Mouse (Mus musculus) lung, embryonic 15.5 days (tissue): ENCODE data around the gene Lsm4. TPM values are rescaled to one million over a fixed set of nuclear protein-coding genes. Genes with fewer than 3 reads are reported as not detected.

ENCODE experiments used
- ATAC-seq: fragments of 200-750 bp; cut with Nextera tagmentation; 2 replicates; pipeline ENCODE4 v1.8.0; 2017; ENCODE audit warnings: moderate number of reproducible peaks, borderline replicate concordance; ENCODE audit not compliant: low FRiP score, low TSS enrichment; ENCODE audit errors: extremely low read depth
- H3K27ac ChIP-seq: fragments of 300-500 bp; sonication (generic); 2 replicates; pipeline ENCODE4 v1.5.1; 2015; ENCODE audit warnings: moderate library complexity, mild to moderate bottlenecking, inconsistent platforms
- H3K27me3 ChIP-seq: fragments of 300-500 bp; sonication (generic); 2 replicates; pipeline ENCODE4 v1.6.1; 2015; ENCODE audit warnings: inconsistent platforms
- H3K36me3 ChIP-seq: fragments of 300-500 bp; sonication (generic); 2 replicates; pipeline ENCODE4 v1.6.1; 2015; ENCODE audit warnings: inconsistent platforms
- H3K4me1 ChIP-seq: fragments of 300-500 bp; sonication (generic); 2 replicates; pipeline ENCODE4 v1.6.1; 2015; ENCODE audit warnings: inconsistent platforms
- H3K4me2 ChIP-seq: fragments of 300-500 bp; sonication (generic); 2 replicates; pipeline ENCODE4 v1.6.1; 2015; ENCODE audit warnings: inconsistent platforms, mild to moderate bottlenecking, moderate library complexity
- H3K4me3 ChIP-seq: fragments of 300-500 bp; sonication (generic); 2 replicates; pipeline ENCODE4 v1.5.1; 2015; ENCODE audit warnings: mild to moderate bottlenecking, inconsistent platforms
- H3K9ac ChIP-seq: fragments of 300-500 bp; sonication (generic); 2 replicates; pipeline ENCODE4 v1.6.1; 2015; ENCODE audit warnings: inconsistent platforms
- H3K9me3 ChIP-seq: fragments of 300-500 bp; sonication (generic); 2 replicates; pipeline ENCODE4 v1.6.1; 2016; ENCODE audit warnings: inconsistent platforms
- WGBS: fragments of 180-500 bp; shearing (Covaris S2); methylation state at CpG from one replicate; pipeline ENCODE4 v1.1.7; 2015; 5-methylcytosine and 5-hydroxymethylcytosine counted together
- polyA plus RNA-seq: library from polyadenylated mRNA; unstranded; fragments of >200 nt; fragmentation: Nextera tagmentation; extraction: Ambion mirVana; gene quantifications from 2 replicates; pipeline ENCODE4 v1.2.1, GENCODE M21; 2015

Gene Lsm4
- polyA plus RNA-seq, 1 experiment from 2014 or later: 268 TPM

DNA sequence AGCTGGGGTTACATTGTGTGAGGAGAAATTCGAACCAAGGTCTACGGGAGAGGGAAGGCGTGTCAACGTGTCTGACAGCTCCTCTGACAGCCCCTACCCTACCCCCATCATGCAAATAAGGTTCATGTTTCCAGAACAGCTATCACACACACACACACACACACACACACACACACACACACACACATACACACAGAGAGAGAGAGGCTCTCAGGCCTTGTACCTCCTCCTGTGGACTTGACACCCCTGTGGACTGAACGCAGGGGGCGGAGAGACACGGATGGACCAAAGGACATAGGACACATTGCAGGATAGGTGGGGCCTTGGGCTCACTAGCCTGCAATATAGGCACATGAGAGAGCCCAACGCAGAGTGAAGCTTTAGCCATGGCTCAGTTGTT, 36.2 kb upstream of the Lsm4 start:
- no peak overlapping the region for H3K27ac ChIP-seq
- no peak overlapping the region for H3K4me2 ChIP-seq
- no peaks in the 10 kb centered on the region for H3K36me3 ChIP-seq
- no peaks in the 10 kb centered on the region for H3K9me3 ChIP-seq
- H3K9ac ChIP-seq: no peak overlapping the region
- no peak overlapping the region for H3K4me3 ChIP-seq
- ATAC-seq: no peak
- H3K4me1 ChIP-seq: peaks cover 16% of the 10 kb centered on the region
- no peaks in the 10 kb centered on the region for H3K27me3 ChIP-seq
- WGBS: 51% methylated on average over 8 of the region's 8 CpGs

DNA sequence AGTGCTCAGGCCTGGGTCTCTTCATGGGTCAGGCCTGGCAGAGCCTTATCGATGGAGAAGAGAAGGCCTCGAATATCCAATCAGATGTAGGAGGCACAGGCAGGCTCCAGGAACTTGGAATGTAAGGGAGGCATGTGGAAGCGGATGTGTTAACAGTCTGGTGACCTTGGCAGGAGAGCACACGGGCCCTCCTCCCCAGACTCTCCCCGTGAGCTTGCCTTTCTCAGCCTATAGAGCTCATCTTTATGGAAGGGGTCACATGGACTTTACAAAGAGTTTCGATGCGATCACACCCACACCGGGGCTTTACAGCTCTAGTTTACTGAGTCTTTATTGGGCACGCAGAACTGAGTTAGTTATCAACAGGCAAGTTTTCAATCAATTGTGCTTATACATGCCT, 34.3 kb upstream of the Lsm4 start:
- H3K9ac ChIP-seq: no peak overlapping the region
- peaks cover 11% of the 10 kb centered on the region for H3K4me1 ChIP-seq
- ATAC-seq: no peak
- no peak overlapping the region for H3K27ac ChIP-seq
- H3K4me3 ChIP-seq: no peak overlapping the region
- H3K36me3 ChIP-seq: no peaks in the 10 kb centered on the region
- H3K9me3 ChIP-seq: no peaks in the 10 kb centered on the region
- no peaks in the 10 kb centered on the region for H3K27me3 ChIP-seq
- H3K4me2 ChIP-seq: no peak overlapping the region
- WGBS: 58% methylated on average over 9 of the region's 9 CpGs

DNA sequence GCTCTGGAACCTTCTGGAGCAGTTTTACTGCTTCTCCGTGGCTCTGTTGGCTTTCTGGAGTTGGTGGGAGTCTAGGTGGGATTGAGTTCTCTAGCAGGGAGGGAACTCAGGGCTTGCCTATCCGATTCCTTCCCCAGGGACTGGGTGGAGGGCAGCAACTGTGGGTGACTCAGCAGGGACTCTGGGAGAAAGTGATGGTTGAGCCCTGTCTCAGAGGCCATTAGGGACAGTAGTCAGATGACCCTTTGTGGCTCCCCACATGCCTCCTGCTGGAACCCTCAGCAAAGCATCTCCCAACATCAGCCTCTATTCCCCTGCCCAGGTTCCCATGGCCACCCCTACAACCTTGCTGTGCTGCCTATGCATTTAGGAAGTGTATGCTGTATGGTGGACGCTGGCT, 30.0 kb upstream of the Lsm4 start:
- H3K36me3 ChIP-seq: no peaks in the 10 kb centered on the region
- no peak for ATAC-seq
- 57% methylated on average over 3 of the region's 3 CpGs for WGBS

DNA sequence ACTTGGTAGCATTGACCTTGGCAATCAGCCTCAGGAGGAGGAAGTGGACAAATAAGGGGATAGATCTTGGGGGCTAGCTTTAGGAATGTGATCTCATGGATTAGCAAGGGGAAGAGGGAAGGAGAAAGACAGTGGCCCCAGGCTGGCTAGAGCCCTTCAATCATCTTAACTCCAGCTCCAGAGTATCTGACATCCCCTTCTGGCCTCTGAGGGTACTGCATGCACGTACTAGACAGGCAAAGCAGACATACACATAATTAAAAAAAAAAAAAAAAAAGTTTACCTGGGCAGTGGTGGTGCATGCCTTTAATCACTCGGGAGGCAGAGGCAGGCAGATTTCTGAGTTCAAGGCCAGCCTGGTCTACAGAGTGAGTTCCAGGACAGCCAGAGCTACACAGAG, 29.0 kb upstream of the Lsm4 start:
- no peaks in the 10 kb centered on the region for H3K36me3 ChIP-seq
- no peak overlapping the region for H3K27ac ChIP-seq
- 86% methylated on average over 2 of the region's 2 CpGs for WGBS
- H3K9ac ChIP-seq: no peak overlapping the region
- H3K4me3 ChIP-seq: no peak overlapping the region
- H3K4me2 ChIP-seq: no peak overlapping the region
- H3K4me1 ChIP-seq: peaks cover 35% of the 10 kb centered on the region
- no peaks in the 10 kb centered on the region for H3K27me3 ChIP-seq
- no peak for ATAC-seq
- H3K9me3 ChIP-seq: no peaks in the 10 kb centered on the region

More for the DNA sequence above, 30.0 kb upstream of the Lsm4 start:
- Histone ChIP-seq H3K4me3 (no peak overlapping the region), H3K27me3 (no peaks in the 10 kb centered on the region), H3K4me2 (no peak overlapping the region), H3K27ac (no peak overlapping the region), H3K9me3 (no peaks in the 10 kb centered on the region), H3K9ac (no peak overlapping the region), H3K4me1 (peaks cover 28% of the 10 kb centered on the region)

DNA sequence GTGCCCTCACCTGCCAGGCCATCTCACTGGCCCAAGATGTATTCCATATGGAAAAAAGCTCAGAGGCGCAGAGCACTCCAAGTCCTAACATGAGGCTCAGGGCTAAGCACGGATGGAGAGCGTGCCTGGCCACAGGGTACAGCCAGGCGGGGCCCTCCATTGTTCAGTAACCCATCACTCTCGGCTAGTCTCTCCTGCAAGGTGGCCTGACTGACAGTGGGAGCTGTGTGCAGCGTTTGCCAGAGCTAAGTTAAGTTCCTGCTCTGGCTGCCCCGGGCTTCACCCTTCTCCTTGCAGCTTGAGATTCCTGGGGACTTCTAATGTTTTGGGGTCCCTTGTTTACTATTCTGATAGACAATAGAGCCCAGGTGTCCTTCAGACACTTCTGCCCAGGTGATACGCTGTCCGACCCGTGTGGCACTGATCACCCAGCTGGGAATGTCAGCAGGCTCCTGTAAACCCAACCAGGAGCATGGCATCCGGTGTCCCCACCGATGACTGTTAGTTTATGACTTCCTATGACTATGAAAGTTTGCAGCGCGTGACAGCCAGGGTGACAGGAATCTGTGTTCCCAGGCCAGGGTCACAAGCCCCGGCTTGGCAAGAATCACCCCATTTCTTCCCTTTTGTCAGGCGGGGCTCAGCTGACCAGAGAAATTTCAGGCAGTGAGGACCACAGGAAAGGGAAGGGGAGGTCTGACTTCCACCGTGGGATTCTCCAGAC, 27.4 kb upstream of the Lsm4 start:
- Histone ChIP-seq H3K9ac (no peak overlapping the region), H3K4me3 (no peak overlapping the region), H3K9me3 (no peaks in the 10 kb centered on the region), H3K36me3 (peaks cover 3% of the 10 kb centered on the region; the same call in 1 of the 2 replicates), H3K4me1 (peaks cover 45% of the 10 kb centered on the region), H3K27ac (no peak overlapping the region), H3K4me2 (no peak overlapping the region), H3K27me3 (no peaks in the 10 kb centered on the region)
- 41% methylated on average over 17 of the region's 17 CpGs for WGBS
- ATAC-seq: no peak

DNA sequence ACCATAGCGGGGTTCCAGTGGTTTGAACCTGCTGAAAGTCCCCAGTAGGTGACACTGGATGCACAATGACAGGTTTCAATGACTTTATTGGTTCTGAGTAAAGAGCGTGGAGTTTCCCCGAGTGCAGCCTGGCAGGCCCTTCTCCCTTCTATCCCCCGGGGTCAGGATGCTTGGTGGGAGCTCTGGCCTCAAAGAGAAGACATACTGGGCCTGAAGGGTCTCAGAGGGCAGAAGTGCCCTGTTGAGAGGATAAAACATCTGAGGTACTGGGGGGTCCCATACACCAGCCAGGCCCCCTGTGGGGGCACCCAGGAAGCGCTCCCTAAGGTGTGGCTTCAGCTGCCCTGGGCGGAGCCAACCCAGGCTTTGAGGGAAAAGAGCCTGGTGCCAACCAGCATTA, 26.7 kb upstream of the Lsm4 start:
- WGBS: 75% methylated on average over 6 of the region's 6 CpGs
- Histone ChIP-seq H3K4me1 (peaks cover 45% of the 10 kb centered on the region), H3K9ac (no peak overlapping the region), H3K36me3 (peaks cover 9% of the 10 kb centered on the region), H3K4me2 (no peak overlapping the region), H3K9me3 (no peaks in the 10 kb centered on the region), H3K27ac (no peak overlapping the region), H3K4me3 (no peak overlapping the region), H3K27me3 (no peaks in the 10 kb centered on the region)
- no peak for ATAC-seq

DNA sequence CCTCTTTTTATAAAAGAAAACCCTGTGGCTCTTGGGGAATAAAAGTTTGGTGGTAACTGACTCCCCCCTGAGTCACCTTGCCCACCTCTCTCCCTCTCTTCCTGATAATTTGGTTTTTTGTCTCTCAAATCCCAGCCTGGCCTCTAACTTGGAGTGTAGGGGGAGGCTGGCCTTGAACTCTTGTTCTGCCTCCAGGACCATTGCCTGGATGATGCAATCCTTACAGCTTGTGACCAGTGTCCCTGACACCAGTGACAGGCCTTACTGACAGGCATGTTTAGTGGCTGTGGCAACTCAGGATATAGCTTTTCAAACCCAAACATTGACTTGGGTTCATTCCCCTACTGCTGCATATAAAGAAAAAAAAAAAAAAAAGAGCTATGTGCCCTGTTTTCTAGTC, 26.3 kb upstream of the Lsm4 start:
- peaks cover 45% of the 10 kb centered on the region for H3K4me1 ChIP-seq
- H3K27ac ChIP-seq: no peak overlapping the region
- H3K4me3 ChIP-seq: no peak overlapping the region
- H3K9ac ChIP-seq: no peak overlapping the region
- H3K27me3 ChIP-seq: no peaks in the 10 kb centered on the region
- H3K9me3 ChIP-seq: no peaks in the 10 kb centered on the region
- peaks cover 13% of the 10 kb centered on the region for H3K36me3 ChIP-seq
- no peak overlapping the region for H3K4me2 ChIP-seq
- no peak for ATAC-seq

DNA sequence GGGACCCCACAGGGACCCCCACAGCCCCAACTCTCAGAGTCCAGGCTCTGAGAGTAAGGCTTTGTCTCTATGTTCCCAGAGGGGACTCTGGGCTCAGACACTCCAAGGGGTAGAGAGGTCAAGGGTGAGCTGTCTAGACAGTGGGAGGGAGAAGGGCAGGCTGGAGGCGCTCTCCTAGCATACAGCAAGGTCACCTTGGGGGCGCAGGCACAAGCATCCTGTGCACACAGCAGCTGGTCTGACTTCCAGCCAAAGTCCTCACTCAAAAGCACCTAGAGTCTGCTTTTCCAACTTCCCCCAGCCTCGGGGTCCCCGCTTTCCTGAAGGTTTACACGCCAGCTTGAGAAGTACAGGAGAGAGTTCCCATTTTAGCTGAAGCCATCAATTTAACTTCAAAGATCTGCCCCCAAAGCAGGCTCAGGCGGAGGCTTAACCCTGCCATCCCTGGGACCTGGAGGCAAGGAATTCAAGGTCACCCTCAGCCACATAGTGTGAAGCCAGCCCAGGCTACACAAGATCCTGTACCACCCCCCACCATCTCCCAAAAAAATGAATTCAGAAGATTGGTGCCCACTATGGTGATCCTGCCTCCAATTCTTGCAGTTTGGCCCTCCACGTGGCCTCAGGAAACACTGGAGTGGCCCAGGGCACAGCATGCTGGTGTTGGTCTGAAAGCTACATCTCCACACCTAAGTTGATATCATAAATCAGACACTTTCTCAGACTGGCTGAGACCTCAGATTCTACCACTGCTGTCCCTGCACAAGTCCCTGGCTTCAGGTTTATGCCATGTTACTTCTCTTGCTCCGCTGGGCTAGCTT, 25.5 kb upstream of the Lsm4 start:
- 52% methylated on average over 8 of the region's 8 CpGs for WGBS
- H3K4me2 ChIP-seq: no peak overlapping the region
- H3K27ac ChIP-seq: no peak overlapping the region; the same call in 1 of the 2 replicates
- H3K27me3 ChIP-seq: no peaks in the 10 kb centered on the region
- no peaks in the 10 kb centered on the region for H3K9me3 ChIP-seq
- ATAC-seq: no peak
- H3K4me1 ChIP-seq: peaks cover 45% of the 10 kb centered on the region
- H3K4me3 ChIP-seq: no peak overlapping the region
- peaks cover 17% of the 10 kb centered on the region for H3K36me3 ChIP-seq
- no peak overlapping the region for H3K9ac ChIP-seq

DNA sequence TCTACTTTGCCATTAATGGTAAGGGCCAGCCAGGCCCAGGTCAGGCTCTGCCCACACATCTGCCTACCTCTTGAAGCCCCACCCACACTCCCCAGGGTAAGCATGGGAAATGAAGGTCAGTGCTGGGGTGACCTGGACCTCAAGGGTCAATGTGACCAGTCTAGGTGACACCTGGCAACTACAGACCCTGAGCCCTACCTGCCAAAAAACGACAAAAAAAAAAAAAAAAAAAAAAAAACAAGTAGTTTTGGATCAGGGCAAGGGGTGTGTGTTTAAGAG, 24.9 kb upstream of the Lsm4 start:
- WGBS: 17% methylated on average over 1 of the region's 1 CpGs
- Histone ChIP-seq H3K9me3 (no peaks in the 10 kb centered on the region), H3K4me2 (no peak overlapping the region), H3K36me3 (peaks cover 17% of the 10 kb centered on the region), H3K27me3 (no peaks in the 10 kb centered on the region), H3K27ac (no peak overlapping the region; the same call in 1 of the 2 replicates), H3K9ac (no peak overlapping the region), H3K4me1 (peaks cover 45% of the 10 kb centered on the region), H3K4me3 (no peak overlapping the region)
- ATAC-seq: no peak

DNA sequence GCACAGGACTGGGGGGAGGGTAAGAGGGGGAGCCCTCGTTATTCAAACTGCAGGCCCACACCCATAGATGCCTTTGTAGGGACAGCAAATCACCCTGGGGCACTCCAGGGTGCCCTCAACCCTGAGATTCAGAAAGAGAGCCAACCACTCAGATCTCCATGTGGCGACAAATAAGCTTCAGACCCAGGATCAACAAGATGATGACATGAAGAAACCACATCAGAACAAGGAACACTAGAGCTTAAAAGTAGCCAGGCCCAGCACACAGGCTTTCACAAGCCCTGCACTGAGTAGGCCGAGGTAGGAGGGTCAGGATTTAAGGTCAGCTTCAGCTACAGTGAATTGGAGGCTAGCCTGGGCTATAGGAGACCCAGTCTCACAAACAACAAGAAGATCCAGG, 24.1 kb upstream of the Lsm4 start:
- Histone ChIP-seq H3K36me3 (peaks cover 17% of the 10 kb centered on the region), H3K27me3 (no peaks in the 10 kb centered on the region), H3K4me1 (peaks cover 48% of the 10 kb centered on the region), H3K9me3 (no peaks in the 10 kb centered on the region), H3K9ac (no peak overlapping the region), H3K4me2 (no peak overlapping the region), H3K27ac (peak overlapping the region; percentile 78), H3K4me3 (no peak overlapping the region)
- WGBS: 48% methylated on average over 3 of the region's 3 CpGs
- 0 out of 2 replicates have a peak, but pooled peaks have one; percentile 5 for ATAC-seq

DNA sequence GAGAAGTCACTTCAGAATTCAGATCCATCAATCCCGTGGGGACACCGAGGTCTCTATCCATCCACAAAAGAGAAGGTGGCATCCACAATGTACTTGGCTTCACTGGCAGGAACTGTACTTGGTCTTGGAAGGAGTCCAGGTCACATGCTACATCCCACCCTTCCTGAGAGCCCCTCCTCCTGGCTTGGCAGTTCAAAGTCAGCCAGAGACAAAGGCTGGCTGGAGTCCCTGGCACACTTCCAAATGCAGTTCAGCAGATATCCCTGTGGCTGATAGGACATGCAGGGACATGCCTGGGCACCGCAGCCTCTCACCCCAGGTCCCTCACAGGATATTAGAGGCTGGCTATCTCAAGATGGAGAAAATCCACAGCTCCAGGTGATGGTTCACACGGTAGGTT, 23.7 kb upstream of the Lsm4 start:
- no peak overlapping the region for H3K9ac ChIP-seq
- peaks cover 48% of the 10 kb centered on the region for H3K4me1 ChIP-seq
- no peak overlapping the region for H3K4me3 ChIP-seq
- peak overlapping the region; percentile 78 for H3K27ac ChIP-seq
- 11% methylated on average over 4 of the region's 4 CpGs for WGBS
- H3K4me2 ChIP-seq: no peak overlapping the region
- no peaks in the 10 kb centered on the region for H3K9me3 ChIP-seq
- peak; percentile 68 for ATAC-seq
- H3K27me3 ChIP-seq: no peaks in the 10 kb centered on the region
- H3K36me3 ChIP-seq: peaks cover 18% of the 10 kb centered on the region

DNA sequence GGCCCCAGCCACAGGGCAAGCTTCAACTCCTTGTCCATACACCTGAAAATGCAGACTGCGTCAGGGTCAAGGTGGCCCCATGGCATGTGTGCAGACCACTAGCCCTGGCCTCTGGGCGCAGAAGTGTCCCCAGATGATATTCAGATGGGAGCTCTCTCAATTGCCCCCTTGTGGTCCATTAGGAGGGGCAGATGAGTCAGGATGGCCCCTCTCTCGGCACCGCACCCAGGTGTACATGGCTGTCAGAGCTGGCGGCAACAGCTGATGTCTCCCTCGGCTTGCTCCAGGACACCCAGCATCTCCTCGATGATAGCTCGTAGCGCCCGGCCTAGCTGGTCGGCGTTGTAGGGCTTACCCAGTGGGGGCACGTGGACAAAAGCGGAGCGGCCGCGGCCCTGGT, 22.7 kb upstream of the Lsm4 start:
- 93% methylated on average over 17 of the region's 17 CpGs for WGBS
- no peak overlapping the region for H3K27ac ChIP-seq

More for the DNA sequence above, 22.7 kb upstream of the Lsm4 start:
- Histone ChIP-seq H3K36me3 (peaks cover 28% of the 10 kb centered on the region), H3K4me3 (no peak overlapping the region), H3K4me2 (no peak overlapping the region), H3K9me3 (no peaks in the 10 kb centered on the region), H3K27me3 (no peaks in the 10 kb centered on the region), H3K4me1 (peaks cover 46% of the 10 kb centered on the region), H3K9ac (no peak overlapping the region)
- no peak for ATAC-seq
